Mouse (Mus musculus) embryonic fibroblast, embryonic 13.5 days (primary cell): ENCODE measurements at regions not wholly inside any gene's neighbourhood (a gene's known extent, or its start where the extent isn't known, plus 50 kb on each side); places are given as distances from the start of the nearest gene placed in this dataset.

ENCODE experiments used
- CTCF ChIP-seq: IDR thresholded peaks from 2 replicates; pipeline ENCODE4 v1.5.1; 2011; ENCODE audit warnings: mild to moderate bottlenecking, control low read depth, low read length, moderate library complexity, borderline replicate concordance; ENCODE audit not compliant: insufficient read depth
- POLR2A ChIP-seq: IDR thresholded peaks from 2 replicates; pipeline ENCODE4 v1.6.1; 2011; ENCODE audit warnings: low read depth, mild to moderate bottlenecking, control low read depth, low read length, moderate library complexity

DNA sequence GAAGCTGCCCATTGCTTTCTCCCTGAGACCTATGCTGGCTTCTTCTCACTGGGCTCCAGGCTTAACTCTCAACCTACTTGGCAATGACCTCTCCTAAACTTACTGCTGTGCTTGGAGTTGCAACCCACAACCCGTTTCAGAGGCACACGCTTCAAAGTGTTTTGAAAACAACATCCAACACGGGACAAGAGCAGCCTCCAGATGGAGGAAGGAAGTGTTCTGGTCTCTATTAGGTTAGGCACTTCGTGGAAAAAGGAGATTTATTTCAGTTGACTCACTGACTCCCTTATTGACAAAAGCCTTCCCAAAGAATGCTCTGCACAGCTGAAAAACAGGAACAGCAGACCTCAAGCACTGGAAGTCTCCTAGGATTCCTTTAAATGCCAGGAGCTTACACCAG lies 76.1 kb upstream of the Myo10 start:
- TF ChIP-seq CTCF: no peak
- TF ChIP-seq POLR2A: no peak
